Mouse (Mus musculus) lung, adult 2 months (tissue): ENCODE data around the gene Rtf2.

ENCODE experiments used
- CTCF ChIP-seq: fragments of 200-500 bp; IDR thresholded peaks from 2 replicates; pipeline ENCODE4 v1.5.1; 2011; ENCODE audit warnings: mild to moderate bottlenecking, low read length, control low read depth; ENCODE audit not compliant: insufficient read depth
- POLR2A ChIP-seq: fragments of 200-500 bp; IDR thresholded peaks from 2 replicates; pipeline ENCODE4 v1.6.1; 2011; ENCODE audit warnings: low read depth, mild to moderate bottlenecking, control low read depth, low read length, borderline replicate concordance; ENCODE audit errors: extremely low read depth

- no peak for TF ChIP-seq POLR2A
- TF ChIP-seq CTCF = no peak
These were observed 29.7 kb upstream of the Rtf2 start for GRCm38 (mm10) chr2:172410686-172411085.
